Mouse (Mus musculus) small intestine, adult 2 months (tissue): ENCODE results near the gene Dgke. TPM values are rescaled to one million over a fixed set of nuclear protein-coding genes. Genes with fewer than 3 reads are reported as not detected.
A peak's percentile ranks its signal among the peaks of the same experiment; 100 is the strongest.
"Not testable (repeated sequence)": the region's sequence is repeated elsewhere in the genome, so short reads cannot be mapped to it uniquely, and the experiment has no call there.

ENCODE experiments used
- H3K27ac ChIP-seq: fragments of 200-500 bp; 2 replicates; pipeline ENCODE4 v1.5.1; 2012; ENCODE audit warnings: low read depth, low read length, control low read depth, inconsistent platforms; ENCODE audit not compliant: insufficient read depth
- H3K27me3 ChIP-seq: fragments of 200-500 bp; 2 replicates; pipeline ENCODE4 v1.6.1; 2012; ENCODE audit warnings: mild to moderate bottlenecking, moderate library complexity, low read length, inconsistent platforms; ENCODE audit not compliant: control insufficient read depth, insufficient read depth
- H3K36me3 ChIP-seq: fragments of 200-500 bp; 2 replicates; pipeline ENCODE4 v1.6.1; 2012; ENCODE audit warnings: mild to moderate bottlenecking, low read length, control low read depth, inconsistent platforms; ENCODE audit not compliant: control insufficient read depth, insufficient read depth
- H3K4me1 ChIP-seq: fragments of 200-500 bp; 2 replicates; pipeline ENCODE4 v1.6.1; 2012; ENCODE audit warnings: low read length, inconsistent platforms, mixed read lengths; ENCODE audit not compliant: control insufficient read depth, insufficient read depth, insufficient read length
- H3K4me3 ChIP-seq: fragments of 200-500 bp; 2 replicates; pipeline ENCODE4 v1.5.1; 2012; ENCODE audit warnings: low read depth, mild to moderate bottlenecking, control low read depth, inconsistent platforms, low read length, moderate library complexity
- CTCF ChIP-seq: fragments of 200-500 bp; IDR thresholded peaks from 2 replicates; pipeline ENCODE4 v1.5.1; 2012; ENCODE audit warnings: low read depth, mild to moderate bottlenecking, control low read depth, inconsistent platforms, low read length, moderate library complexity, mixed read lengths; ENCODE audit not compliant: insufficient replicate concordance, insufficient read length; ENCODE audit errors: extremely low read depth
- POLR2A ChIP-seq: fragments of 200-500 bp; IDR thresholded peaks from 2 replicates; pipeline ENCODE4 v1.6.1; 2012; ENCODE audit warnings: low read depth, mild to moderate bottlenecking, control low read depth, inconsistent platforms, low read length, moderate library complexity
- WGBS: fragments of 180-500 bp; shearing (Covaris S2); methylation state at CpG from one replicate; pipeline ENCODE4 v1.1.7; 2018; 5-methylcytosine and 5-hydroxymethylcytosine counted together
- polyA plus RNA-seq: library from polyadenylated mRNA; depleted of rRNA; stranded (reverse); fragments of >200 nt; gene quantifications from 2 replicates; pipeline ENCODE4 v1.2.3, GENCODE M21; 2012

Dgke gene
- polyA plus RNA-seq, 1 experiment, result 3.2 TPM

DNA sequence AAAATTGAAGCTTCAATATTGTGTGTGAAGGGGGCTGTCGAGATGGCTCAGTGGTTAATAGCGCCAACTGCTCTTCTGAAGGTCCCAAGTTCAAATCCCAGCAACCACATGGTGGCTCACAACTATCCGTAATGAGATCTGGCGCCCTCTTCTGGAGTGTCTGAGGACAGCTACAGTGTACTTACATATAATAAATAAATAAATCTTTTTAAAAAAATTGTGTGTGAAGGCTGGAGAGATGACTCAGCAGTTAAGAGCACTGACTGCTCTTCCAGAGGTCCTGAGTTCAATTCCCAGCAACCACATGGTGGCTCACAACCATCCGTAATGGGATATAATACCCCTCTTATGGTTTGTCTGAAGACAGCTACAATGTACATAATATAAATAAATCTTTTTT is 69.3 kb downstream of the Dgke start:
- TF ChIP-seq CTCF, result peak; percentile 8; the same call in 1 of the 2 replicates
- WGBS, result 72% methylated on average over 5 of the region's 5 CpGs
- not testable (repeated sequence) for H3K27ac ChIP-seq, H3K27me3 ChIP-seq, H3K36me3 ChIP-seq, H3K4me3 ChIP-seq
- peaks cover 19% of the 10 kb centered on the region for H3K4me1 ChIP-seq

DNA sequence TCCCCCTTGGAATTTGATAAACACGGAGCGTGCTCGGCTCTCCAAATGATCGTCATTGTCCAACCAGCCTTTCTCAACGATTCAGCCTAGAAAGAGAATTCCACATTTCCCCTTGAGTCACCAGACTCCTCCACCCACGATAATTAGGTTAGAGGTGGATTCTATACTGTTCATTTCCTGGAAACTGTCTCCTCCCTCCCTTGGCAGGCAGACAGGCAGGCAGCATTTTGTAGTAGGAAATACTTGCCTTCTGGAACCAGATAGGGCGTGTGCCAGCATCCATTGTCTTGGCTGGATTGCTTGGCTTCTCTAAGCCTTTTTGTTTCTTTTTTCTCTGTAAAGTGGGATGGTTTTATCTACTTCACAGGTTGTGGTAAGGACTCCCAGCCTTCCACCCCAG is 70.2 kb downstream of the Dgke start:
- peaks cover 13% of the 10 kb centered on the region for H3K4me1 ChIP-seq
- 20% methylated on average over 7 of the region's 7 CpGs for WGBS
- TF ChIP-seq POLR2A (no peak), CTCF (no peak)
- H3K4me3 ChIP-seq, result no peak overlapping the region
- peaks cover 1% of the 10 kb centered on the region; the same call in 1 of the 2 replicates for H3K36me3 ChIP-seq
- no peaks in the 10 kb centered on the region for H3K27me3 ChIP-seq
- peak overlapping the region; percentile 64 for H3K27ac ChIP-seq

DNA sequence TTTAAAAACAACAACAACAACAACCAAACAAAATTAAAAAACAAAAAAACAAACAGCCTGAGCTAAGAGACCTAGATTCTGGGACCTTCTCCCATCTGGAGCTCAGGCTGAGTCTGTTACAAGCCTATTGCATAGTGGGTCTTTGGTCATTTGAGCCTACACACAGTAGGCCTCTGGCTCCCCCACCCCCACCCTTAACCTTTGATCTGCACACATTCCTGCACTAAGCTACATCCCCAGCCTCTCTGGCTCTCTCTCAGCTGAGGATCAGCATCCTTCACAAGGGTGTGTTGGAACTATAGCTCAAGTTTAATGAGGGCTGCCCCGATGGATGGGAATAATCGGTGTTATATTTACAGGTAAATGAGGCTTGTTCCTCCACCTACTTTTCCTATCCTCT is 71.0 kb downstream of the Dgke start:
- peaks cover 7% of the 10 kb centered on the region; the same call in 1 of the 2 replicates for H3K4me1 ChIP-seq
- H3K4me3 ChIP-seq, result no peak overlapping the region
- peak overlapping the region; percentile 64 for H3K27ac ChIP-seq
- WGBS, result 55% methylated on average over 2 of the region's 2 CpGs
- H3K27me3 ChIP-seq, result no peaks in the 10 kb centered on the region
- peaks cover 5% of the 10 kb centered on the region for H3K36me3 ChIP-seq
- no peak for TF ChIP-seq CTCF
- no peak for TF ChIP-seq POLR2A

DNA sequence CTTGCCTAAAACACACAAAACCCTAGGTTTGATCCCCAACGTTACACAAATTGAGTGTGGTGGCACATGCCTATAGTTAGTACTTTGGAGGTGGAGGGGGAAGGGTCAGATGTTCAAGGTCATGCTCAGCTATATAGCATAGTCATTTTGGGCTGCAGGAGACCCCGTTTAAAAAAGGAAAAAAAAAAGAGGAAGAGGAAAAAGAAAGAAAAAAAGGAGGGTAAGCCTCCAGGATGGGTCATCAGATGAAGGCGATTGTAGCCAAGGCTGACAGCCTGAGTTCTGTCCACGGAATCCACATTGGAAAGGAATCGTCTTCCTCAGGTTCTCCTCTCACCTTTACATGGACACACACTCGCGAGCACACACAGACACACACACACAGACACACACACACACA is 72.2 kb downstream of the Dgke start:
- WGBS, result 89% methylated on average over 7 of the region's 7 CpGs

DNA sequence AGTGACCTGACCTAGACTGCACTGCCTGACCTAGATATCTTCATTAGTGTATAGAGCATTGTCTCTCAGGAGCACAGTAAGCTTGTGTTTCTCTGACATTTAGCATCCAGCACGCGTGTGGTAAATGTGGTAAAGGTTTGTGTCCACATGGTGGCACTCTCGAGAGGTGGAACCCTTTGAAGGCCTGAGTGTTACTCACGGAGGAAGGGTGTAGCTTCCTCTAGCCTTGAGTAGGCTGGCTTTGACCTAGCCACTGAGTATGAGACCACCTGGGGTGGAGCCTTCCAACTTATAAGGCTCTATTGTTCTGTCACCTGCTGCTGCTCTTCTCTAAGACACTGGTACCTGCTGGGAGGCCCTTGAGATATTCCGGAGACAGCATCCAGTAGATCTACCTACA is 73.0 kb downstream of the Dgke start:
- H3K27ac ChIP-seq, result no peak overlapping the region
- H3K4me1 ChIP-seq, result peaks cover 6% of the 10 kb centered on the region
- no peaks in the 10 kb centered on the region for H3K27me3 ChIP-seq
- peaks cover 5% of the 10 kb centered on the region for H3K36me3 ChIP-seq
- peak; percentile 62; the same call in 1 of the 2 replicates for TF ChIP-seq CTCF
- no peak for TF ChIP-seq POLR2A
- 21% methylated on average over 5 of the region's 5 CpGs for WGBS
- no peak overlapping the region for H3K4me3 ChIP-seq

More for the DNA sequence above, 72.2 kb downstream of the Dgke start:
- Histone ChIP-seq H3K36me3 (peaks cover 5% of the 10 kb centered on the region), H3K4me3 (no peak overlapping the region), H3K27ac (no peak overlapping the region), H3K27me3 (no peaks in the 10 kb centered on the region), H3K4me1 (peaks cover 8% of the 10 kb centered on the region)
- TF ChIP-seq CTCF, result no peak
- no peak for TF ChIP-seq POLR2A

DNA sequence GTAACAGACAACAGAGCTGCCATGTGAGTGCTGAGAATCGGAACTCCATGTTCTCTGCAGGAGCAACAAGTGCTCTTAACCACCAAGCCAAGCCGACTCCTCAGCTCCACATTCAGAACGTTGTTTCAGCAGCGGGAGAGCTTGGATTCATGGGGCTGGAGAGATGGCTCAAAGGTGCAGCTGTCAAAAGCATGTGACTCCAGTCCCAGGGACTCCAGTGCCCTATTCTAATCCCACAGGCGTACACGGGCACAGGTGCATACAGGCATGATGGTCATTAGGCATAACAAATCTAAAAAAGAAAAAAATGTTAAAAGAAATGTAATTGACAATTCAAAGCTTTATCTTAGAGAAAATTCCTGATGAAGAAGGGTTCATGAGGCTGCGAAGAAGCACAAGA is 73.5 kb downstream of the Dgke start:
- TF ChIP-seq POLR2A (no peak), CTCF (no peak)
- Histone ChIP-seq H3K36me3 (peaks cover 6% of the 10 kb centered on the region), H3K4me3 (no peak overlapping the region), H3K27ac (no peak overlapping the region), H3K27me3 (no peaks in the 10 kb centered on the region), H3K4me1 (peaks cover 6% of the 10 kb centered on the region)
- 48% methylated on average over 7 of the region's 7 CpGs for WGBS

DNA sequence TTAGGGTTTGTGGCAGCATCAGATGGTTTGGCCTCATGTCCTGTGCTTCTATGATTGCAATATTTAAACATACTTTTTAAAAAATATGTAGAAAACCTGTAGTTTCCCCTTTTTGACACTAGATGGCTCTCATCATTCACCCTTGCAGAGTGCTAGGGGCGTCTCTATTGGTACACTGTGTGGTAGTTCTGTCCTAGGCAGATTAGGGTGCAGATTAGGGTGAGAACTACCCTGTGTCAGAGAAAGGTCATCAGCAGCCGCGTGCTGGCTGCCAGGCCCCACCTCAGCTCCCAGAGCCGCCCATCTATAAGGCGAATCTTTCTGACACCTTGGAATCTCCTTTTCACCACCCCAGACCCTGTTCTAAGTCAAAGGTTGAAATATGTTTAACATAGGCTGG is 77.1 kb downstream of the Dgke start:
- H3K4me1 ChIP-seq, result peaks cover 2% of the 10 kb centered on the region; the same call in 1 of the 2 replicates
- H3K27ac ChIP-seq, result no peak overlapping the region
- TF ChIP-seq CTCF (peak; percentile 36; the same call in 1 of the 2 replicates), POLR2A (no peak)
- WGBS, result 63% methylated on average over 5 of the region's 5 CpGs
- H3K27me3 ChIP-seq, result no peaks in the 10 kb centered on the region
- H3K4me3 ChIP-seq, result no peak overlapping the region
- peaks cover 7% of the 10 kb centered on the region for H3K36me3 ChIP-seq
